Mouse (Mus musculus): ENCODE measurements around the gene Nol11. TPM values are rescaled to one million over a fixed set of nuclear protein-coding genes. Genes with fewer than 3 reads are reported as not detected.
"Not testable (repeated sequence)": the region's sequence is repeated elsewhere in the genome, so short reads cannot be mapped to it uniquely, and the experiment has no call there.

Nol11 gene
- total RNA-seq, 2 experiments from 2014 or later = 9.7 to 9.9 TPM

DNA sequence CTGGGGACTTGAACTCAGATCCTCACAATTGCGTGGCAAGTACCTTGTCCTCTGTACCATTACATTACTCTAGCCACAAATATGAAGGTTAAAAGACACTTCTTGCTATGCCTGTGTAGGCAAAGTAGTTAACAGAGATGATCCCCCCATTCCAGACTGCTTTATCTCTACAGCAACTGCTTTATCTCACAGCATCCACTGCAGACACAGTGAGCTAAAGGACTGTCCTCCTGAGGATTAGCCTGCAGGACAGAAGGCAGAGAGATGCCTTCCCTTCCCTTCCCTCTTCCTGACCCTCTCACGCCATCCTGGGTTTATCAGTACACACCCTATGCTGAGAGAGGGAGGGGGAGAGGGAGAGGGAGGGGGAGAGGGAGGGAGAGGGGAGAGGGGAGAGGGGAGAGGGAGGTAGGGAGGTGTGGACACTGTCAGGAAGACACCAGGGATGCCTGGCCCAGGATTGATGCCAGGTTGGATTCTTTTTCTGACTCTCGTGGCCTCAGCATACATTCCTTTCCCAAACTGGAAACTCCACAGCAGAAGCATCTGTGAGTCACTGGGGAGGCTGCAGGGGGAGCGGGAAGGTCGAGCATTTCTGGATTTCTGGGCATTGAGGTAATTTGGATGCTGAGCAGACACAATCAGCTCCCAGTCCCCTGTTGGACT is 32.1 kb downstream of the Nol11 start:
- peak; percentile 37 for DNase-seq

DNA sequence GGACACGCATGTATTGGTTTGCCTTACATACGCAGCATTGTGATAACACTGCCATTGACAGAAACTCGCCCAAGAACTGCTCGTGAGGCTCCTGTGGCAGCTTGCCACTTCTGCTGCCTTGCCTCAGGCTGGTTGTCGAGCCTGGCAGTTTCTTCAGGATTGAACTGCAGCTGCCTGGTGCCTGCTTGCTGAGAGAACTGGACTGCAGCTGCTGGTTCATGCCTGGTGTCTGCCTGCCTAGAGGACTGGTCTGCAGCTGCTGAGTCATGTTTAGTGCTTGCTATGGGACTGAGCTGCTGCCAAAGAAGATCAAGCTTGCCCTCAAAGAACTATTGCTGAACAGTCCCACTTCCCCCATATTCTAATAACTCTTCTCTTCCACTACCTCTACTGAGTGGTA is 33.9 kb downstream of the Nol11 start:
- no peak for DNase-seq

DNA sequence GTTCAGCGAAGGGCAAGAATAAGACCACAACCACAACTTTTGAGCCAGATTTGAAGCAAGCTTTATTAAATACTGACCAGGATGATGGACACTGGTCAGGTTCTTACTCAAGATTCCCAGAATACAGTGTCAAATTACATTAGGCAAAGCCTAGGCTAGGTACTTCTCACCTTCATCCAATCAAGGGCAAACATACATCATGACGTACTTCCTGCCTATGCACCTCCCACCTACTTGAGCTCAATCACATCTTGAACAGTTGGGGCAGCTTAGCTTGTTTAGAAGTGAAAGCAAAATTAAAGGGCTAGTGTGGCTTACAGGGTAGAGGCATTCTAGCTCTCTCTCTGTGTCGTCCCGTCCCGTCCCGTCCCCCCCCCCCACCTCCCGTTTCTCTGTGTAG is 34.8 kb downstream of the Nol11 start:
- DNase-seq = no peak

DNA sequence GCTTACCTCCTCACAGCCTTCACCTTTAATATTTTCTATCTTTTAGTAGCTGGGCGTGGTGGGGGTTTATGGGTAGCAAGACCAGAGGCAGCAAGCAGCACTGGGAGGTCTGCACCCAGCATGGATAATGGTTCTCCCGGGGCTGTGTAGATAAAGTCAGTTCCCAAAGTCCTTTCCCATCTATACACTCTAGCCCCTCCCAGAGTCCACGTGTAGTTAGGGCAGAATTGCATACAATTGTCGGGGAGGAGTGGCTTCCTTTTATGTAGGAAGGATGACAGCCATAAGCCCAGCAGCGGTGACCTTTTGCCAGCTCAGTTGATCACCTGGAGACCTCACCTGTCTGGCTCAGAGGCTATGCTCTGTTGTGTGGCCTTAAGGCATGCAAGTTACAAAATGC is 35.5 kb downstream of the Nol11 start:
- no peak for DNase-seq

DNA sequence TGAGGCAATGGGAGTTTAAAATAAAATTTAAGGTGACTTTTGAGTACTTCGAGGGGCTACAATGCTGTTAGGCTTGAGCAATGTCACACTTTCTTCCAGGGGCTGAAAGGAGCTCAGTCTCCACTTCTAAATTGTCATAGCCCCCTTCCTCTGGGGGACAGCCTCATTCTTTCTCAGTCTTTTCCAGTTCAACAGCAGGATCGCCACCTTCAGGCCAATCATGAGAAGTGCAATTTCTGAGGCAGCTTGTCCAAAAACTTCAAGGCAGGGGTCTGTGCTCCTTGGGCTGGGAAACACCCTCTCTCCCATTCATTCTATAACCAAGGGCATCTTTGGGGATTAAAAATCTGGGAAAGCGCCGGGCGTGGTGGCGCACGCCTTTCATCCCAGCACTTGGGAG is 37.4 kb downstream of the Nol11 start:
- DNase-seq = no peak

DNA sequence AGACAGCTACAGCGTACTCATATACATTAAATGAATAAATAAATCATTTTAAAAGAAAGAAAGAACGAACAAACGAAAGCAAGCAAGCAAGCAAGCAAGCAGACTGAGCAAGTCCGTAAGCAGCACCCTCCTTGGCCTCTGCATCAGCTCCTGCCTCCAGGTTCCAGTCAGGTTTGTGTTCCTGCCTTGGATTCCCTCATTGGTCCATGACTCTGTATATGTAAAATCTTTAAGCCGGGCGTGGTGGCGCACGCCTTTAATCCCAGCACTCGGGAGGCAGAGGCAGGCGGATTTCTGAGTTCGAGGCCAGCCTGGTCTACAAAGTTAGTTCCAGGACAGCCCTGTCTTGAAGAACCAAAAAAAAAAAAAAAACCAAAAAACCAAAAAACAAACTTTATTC is 45.2 kb downstream of the Nol11 start:
- not testable (repeated sequence) for DNase-seq

DNA sequence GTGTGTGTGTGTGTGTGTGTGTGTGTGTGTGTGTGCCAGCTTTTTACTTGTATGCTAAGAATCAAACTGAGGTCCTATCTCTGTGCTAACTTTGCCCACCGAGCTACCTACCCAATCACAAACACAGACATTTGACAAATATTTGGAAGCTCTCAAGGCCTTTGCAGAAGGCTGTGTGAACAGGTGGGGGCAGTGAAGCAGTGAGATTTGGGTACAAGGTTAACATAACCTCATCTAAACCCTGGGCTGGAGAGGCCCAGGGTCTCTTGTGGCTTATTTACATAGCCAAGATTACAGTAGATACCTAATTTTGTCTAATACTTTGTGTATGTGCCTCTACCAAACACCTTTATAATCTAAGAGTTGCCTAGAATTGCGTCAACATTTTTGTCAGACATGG is 46.8 kb downstream of the Nol11 start:
- no peak for DNase-seq

DNA sequence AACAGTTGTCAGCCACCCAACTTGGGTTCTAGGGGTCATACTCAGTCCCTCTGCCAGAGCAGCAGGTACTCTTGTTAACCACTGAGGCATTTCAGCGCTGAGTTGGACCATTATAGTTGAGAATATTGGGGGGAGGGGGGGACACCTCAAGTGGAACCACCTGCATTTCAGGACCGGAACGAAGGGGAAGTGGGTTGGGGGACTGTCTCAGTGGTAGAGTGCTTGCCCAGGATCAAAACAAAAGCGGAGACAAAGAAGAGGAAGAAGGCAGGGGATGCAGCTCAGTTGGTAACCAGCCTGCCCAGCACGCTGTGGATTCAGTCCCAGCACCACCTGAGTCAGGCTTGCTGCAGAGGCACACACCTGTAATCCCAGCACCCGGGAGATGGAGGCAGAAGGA is 48.4 kb downstream of the Nol11 start:
- DNase-seq = no peak

DNA sequence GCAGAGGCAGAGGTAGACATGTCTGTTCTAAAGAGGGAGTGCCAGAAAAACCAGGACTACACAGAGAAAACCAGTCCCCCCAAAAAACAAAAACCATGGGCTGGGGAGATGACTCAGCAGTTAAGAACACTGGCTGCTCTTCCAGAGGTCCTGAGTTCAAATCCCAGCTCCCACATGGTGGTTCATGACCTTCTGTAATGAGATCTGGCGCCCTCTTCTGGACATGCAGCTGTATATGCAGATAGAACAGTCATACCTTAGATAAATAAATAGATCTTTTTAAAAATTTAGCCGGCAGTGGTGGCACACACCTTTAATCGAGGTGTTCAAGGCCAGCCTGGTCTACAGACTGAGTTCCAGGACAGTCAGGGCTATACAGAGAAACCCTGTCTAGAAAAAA is 50.5 kb downstream of the Nol11 start:
- DNase-seq = no peak

DNA sequence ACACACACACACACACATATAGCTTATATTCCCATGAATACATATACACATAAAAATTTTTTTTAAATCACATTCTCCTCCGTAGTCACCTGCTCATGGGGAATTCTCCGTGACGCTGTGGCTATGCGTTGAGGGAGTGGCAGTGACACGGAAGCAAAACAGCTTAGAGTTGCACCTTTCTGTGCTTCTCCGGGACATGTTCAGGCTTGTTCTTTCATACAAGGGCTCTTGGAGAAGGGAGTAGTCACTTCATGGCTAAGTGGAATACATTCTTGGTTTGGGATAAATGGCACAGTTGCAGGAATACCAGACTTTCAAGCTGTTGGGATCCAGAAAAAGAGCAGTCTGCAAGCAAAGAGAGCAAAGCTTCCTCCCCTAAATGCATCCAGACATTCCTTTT is 51.6 kb downstream of the Nol11 start:
- DNase-seq = no peak

DNA sequence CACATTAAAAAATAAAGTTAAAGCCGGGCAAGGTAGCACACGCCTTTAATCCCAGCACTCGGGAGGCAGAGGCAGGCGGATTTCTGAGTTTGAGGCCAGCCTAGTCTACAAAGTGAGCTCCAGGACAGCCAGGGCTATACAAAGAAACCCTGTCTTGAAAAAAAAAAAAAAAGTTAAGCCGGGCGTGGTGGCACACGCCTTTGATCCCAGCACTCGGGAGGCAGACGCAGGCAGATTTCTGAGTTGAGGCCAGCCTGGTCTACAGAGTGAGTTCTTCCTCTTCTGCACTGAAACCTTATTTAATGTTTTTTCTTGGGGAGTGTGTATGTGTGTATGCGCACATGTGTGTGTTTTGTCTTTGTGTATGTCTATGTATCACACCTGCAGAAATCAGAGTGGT is 52.7 kb downstream of the Nol11 start:
- not testable (repeated sequence) for DNase-seq

DNA sequence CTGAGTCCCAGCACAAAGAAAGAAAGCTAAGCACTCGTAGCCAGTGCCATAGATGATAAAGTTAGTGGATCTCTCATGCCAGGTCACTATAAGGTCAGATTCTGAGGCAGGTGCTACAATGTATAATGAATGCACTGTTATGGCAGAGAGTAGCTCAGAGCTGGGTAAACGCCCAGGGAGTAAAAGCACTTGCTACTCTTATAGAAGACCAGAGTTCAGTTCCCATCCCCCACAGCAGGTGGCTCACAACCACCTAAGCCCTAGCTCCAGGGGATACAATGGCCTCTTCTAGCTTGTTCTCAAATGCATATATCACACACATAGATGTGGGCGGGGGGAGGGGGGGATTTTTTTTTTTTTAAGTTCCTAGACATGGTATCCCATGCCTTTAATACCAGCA is 53.4 kb downstream of the Nol11 start:
- no peak for DNase-seq

DNA sequence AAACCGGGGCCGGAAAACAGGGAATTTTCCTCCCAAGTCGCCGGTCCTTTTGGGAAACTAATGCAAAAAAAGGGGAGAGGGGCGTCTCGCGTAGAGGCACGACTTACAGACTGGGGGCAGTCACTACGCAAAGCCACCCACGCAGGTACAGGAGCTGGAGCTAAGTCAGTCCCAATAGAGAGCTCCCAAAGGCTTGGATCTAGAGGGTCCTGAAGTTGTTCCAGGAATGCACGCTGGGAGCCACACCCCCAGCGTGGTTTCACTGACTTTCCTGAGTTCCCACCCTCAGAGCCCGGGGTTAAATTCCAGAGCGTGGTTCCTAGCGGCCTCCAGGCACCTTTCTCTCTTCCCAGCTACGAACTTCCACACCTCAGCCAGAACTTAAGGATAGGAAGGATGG is 56.8 kb downstream of the Nol11 start:
- no peak for DNase-seq

DNA sequence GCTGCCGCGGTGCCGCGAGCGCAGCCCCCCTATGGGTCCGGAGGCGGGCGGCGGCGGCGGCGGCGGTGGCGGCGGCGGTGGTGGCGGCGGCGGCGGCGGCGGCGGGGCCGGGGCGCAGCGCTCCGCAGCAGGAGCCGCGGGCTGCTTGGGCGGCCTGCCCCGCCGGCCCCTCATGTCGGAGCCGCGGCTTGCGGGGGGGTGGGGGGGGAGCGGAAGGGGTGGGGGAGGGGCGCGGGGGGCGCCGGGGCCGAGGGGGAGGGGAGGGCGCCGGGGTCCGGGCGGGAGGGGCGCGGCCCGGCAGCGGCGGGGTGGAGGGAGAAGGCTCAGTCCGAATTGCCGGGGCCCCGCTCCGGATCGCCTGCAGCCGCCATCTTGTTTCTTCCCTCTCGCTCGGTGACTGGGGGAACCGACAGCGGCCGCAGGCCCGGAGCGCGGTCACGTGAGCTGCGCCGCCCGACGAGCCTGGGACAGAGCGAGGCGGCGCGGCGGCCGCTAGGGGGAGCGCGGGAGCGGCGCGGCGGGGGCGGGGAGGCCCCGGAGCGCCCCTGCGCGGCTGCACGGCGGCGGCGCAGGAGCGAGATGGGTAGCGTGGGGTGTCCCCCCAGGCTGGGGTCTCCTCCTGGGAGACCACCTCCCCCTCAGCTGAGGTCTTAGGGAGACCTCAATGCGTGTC is 57.3 kb downstream of the Nol11 start, which contains the start of gene Bptf:
Gene Bptf (minus strand): TSS at position 379 of the 673 bp plus-strand sequence.
- peak; percentile 89 for DNase-seq

DNA sequence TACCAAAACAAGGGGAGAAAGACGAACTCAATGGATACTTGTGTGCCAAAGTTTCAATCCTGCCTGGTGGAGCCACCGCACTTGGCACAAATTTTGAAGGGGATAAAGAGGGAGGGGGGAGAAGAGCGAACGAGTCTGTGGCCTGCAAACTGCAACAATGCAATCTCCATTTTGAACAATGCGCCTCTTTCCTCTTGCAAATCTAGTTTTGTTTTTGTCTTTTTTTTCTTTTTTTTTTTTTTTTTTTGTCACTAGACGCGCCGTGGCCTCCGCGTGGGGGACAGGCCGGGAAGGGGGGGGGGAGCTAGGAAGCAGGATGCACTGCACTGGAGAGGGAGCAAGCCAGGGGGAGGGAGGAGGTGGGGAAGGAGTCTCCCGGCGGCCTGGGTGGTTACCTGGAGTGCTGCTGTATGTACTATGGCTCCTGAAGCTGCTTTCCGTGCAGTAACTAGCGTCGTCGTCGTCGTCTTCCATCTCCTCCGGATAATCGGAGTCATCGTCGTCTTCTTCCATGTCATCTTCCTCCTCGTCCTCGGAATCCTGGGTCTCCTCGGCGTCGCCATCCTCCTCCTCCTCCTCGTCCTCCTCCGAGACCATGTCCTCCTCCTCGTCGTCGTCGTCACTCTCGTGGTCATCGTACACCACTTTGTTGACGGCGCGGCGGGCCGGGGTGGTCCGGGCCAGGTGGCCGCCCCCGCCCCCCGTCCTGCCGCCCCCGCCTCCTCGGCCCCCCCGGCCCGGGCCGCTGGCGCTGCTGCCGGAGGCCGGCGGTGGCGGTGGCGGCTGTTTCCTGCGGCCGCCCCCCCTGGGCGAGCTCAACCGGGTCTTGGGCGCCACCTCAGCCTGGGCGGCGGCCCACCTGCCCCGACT is 58.1 kb downstream of the Nol11 start:
- peak; percentile 65 for DNase-seq

DNA sequence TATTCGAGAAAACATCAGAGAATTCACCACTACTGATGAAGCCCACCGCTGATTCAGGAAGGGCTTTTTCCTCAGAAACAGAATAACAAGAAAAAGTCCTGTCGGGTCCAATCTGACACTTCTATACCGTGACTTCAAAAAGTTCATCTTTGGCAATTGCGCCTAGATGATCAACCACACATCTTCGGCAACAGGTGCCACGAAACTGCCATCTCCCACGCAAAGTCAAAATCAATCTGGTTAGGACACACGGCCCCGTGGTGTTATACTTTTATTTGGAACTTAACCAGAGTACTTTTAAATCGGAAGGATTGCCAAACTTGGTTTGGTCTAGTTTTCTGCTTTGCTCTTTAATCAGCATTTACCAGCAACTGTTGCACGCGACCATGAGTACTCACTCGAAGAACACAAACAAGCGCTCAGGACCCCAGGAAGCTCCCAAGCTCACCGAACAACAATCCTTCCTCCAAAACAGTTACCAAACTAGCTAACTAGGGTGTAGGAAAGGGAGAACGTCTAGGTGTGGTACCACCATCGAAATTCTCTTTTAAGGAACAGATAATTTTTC is 58.9 kb downstream of the Nol11 start:
- no peak for DNase-seq

DNA sequence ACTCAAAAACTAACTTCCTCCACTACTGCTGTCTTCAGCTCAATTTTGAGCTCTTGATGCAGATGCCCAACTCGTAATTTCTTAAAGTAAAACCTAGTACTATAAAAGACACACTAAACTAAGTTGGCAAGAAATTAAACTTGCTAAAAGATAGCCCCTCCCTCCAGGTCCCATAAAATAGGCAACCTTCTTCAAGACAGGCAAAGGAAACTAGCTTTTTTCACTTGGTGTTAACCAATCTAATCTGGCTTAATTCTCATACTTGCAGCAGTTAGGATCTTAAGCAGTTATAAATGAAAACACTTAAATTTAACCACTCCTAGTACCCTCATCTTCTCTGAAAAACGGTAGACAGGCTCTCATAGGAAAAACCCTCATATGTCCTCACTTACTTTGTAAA is 59.5 kb downstream of the Nol11 start:
- no peak for DNase-seq

DNA sequence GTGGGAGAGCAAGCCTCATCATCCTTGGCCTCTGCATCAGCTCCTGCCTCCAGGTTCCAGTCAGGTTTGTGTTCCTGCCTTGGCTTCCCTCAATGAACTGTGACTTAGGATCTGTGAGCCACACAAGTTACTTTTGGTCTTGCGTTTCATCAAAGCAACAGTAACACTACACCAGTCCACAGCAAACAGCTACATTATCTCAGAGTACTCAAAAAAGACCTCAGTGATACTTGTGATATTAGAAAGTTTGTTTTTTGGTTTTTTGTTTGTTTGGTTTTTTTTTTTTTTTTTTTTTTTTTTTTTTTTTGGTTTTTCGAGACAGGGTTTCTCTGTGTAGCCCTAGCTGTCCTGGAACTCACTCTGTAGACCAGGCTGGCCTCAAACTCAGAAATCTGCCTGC is 62.5 kb downstream of the Nol11 start:
- DNase-seq = not testable (repeated sequence)

DNA sequence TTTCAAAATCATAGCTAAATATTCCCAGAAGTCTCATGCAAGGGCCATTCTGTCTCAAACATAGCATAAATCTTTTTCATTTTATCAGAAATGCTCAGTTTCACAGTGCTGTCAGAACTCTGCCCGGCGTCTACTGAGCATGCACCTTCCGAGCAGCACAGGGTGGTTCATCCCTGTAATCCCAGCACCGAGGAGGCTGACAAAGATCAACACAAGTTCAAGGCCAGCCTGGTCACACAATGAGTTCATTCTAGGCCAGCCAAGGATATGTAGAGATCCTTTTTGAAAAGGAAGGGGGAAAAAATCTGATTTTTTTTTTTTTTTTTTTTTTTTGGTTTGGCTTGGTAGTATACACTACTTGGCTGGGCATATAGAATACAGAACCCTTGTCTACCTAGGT is 64.2 kb downstream of the Nol11 start:
- DNase-seq = no peak

DNA sequence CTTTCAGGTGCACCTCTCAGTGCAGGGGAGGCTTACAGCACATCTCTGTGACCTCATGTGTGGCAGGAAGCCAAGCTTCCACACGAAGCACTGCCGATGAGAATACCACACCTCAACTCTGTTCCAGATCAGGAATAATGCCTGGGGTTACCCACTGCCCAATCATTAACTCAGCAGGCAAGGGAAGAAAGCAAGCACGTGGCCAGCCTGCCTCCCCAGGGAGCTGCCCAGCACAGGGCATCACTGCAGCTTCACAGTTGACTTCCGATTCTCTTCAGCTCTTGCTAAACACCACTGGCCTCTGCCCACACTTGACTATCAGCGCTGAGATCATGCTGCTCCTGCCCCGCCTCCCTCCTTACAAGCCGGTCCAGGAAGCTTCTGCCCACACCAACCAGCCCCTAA is 64.9 kb downstream of the Nol11 start:
- peak; percentile 44 for DNase-seq

DNA sequence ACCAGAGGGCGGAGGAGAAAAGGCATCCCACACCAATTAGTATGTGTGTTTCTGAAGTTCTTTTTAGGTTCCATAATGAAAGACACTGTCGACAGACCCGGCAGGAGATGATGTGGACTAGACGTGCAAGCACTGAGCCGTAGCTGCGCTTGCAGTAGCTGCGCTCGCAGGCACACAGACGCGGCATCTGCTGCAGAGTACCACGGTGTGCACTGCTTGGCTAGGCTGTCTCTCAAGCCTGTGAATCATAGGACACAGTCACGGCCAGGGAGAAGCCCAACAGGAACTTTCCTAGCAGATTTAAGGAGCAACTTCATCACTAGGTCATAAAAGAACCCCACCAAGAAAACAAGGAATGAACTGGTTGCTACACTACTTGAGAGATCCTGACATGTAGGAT is 71.4 kb downstream of the Nol11 start:
- DNase-seq = no peak
